Mouse (Mus musculus) kidney, embryonic 16.5 days (tissue): ENCODE data around the gene Arhgef15. TPM values are rescaled to one million over a fixed set of nuclear protein-coding genes. Genes with fewer than 3 reads are reported as not detected.
"Not testable (repeated sequence)": the region's sequence is repeated elsewhere in the genome, so short reads cannot be mapped to it uniquely, and the experiment has no call there.

Experiments used
- ATAC-seq: fragments of 200-750 bp; cut with Nextera tagmentation; 2 replicates; pipeline ENCODE4 v1.8.0; 2017; ENCODE audit warnings: moderate TSS enrichment; ENCODE audit not compliant: low FRiP score, low TSS enrichment
- H3K27ac ChIP-seq: fragments of 300-500 bp; sonication (generic); 2 replicates; pipeline ENCODE4 v1.5.1; 2014; ENCODE audit warnings: low read length
- H3K27me3 ChIP-seq: fragments of 300-500 bp; sonication (generic); 2 replicates; pipeline ENCODE4 v1.6.1; 2014; ENCODE audit warnings: low read length, control low read depth, mixed read lengths; ENCODE audit not compliant: insufficient read depth
- H3K36me3 ChIP-seq: fragments of 300-500 bp; sonication (generic); 2 replicates; pipeline ENCODE4 v1.6.1; 2014; ENCODE audit warnings: low read length, control low read depth, mixed read lengths; ENCODE audit not compliant: insufficient read depth
- H3K4me1 ChIP-seq: fragments of 300-500 bp; sonication (generic); 2 replicates; pipeline ENCODE4 v1.6.1; 2014; ENCODE audit warnings: low read length, control low read depth, mixed read lengths; ENCODE audit not compliant: insufficient read depth
- H3K4me2 ChIP-seq: fragments of 300-500 bp; sonication (generic); replicated peaks from 2 replicates; pipeline ENCODE4 v1.6.1; 2014; ENCODE audit warnings: low read depth, low read length
- H3K4me3 ChIP-seq: fragments of 300-500 bp; sonication (generic); 2 replicates; pipeline ENCODE4 v1.5.1; 2014; ENCODE audit warnings: mild to moderate bottlenecking, low read length
- H3K9ac ChIP-seq: fragments of 300-500 bp; sonication (generic); replicated peaks from 2 replicates; pipeline ENCODE4 v1.6.1; 2014; ENCODE audit warnings: low read length
- H3K9me3 ChIP-seq: fragments of 300-500 bp; sonication (generic); 2 replicates; pipeline ENCODE4 v1.6.1; 2016; ENCODE audit warnings: low read length, control low read depth
- WGBS: fragments of 180-500 bp; shearing (Covaris S2); extraction: QIAGEN DNeasy Blood & Tissue Kit; methylation state at CpG from one replicate; pipeline ENCODE4 v1.1.7; 2014; 5-methylcytosine and 5-hydroxymethylcytosine counted together
- polyA plus RNA-seq: library from polyadenylated mRNA; unstranded; fragments of >200 nt; fragmentation: Nextera tagmentation; extraction: Ambion mirVana; gene quantifications from 2 replicates; pipeline ENCODE4 v1.2.1, GENCODE M21; 2015

The Arhgef15 gene
- polyA plus RNA-seq, 1 experiment from 2014 or later = 20.0 TPM

DNA sequence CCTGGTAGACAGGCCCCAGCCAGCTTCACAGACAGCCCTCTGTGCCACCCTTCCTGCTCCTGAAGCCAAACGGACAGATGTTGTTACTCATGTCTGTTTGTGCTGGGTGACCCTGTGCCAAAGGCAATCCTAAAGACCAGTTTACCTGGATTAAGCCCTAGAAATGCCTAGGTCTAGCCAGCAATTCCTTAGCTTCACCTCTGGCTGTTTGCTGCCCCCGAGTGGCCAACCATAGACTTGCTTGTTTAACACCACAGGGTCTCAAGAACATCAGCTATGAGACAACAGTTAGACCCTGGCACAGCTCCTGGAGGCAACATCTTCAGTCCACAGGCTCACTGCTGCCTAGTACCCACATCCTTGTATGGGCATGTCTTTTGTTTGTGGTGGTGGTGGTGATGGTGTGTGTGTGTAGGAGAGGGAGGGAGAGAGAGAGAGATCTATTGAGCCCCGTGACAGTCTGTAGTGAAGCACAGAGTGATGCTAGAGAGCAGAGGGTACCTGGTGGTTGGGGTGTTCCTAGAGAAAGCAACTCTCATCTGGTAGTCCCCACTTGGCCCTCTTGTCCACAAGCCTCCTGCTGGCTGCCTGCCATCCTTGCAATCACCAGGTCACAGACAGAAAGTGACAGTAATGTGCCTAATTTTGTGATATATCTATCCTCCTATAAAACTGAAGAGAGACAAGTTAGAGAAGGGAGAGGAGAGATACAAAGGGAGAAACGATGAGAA, 25.5 kb upstream of the Arhgef15 start:
- Histone ChIP-seq H3K4me2 (no peak overlapping the region), H3K4me3 (no peak overlapping the region), H3K9me3 (no peaks in the 10 kb centered on the region), H3K4me1 (no peaks in the 10 kb centered on the region), H3K9ac (no peak overlapping the region), H3K27ac (no peak overlapping the region), H3K27me3 (no peaks in the 10 kb centered on the region), H3K36me3 (peaks cover 13% of the 10 kb centered on the region)
- ATAC-seq = peak; percentile 71; the same call in 1 of the 2 replicates
- WGBS = 22% methylated on average over 4 of the region's 4 CpGs

- no peak for ATAC-seq
- no peaks in the 10 kb centered on the region for H3K9me3 ChIP-seq
- H3K9ac ChIP-seq = no peak overlapping the region
- 59% methylated on average over 3 of the region's 3 CpGs for WGBS
- no peaks in the 10 kb centered on the region for H3K4me1 ChIP-seq
- no peak overlapping the region for H3K27ac ChIP-seq
- H3K4me3 ChIP-seq = no peak overlapping the region
- H3K4me2 ChIP-seq = no peak overlapping the region
- no peaks in the 10 kb centered on the region for H3K27me3 ChIP-seq
- peaks cover 2% of the 10 kb centered on the region; the same call in 1 of the 2 replicates for H3K36me3 ChIP-seq
Measured at GRCm38 (mm10) chr11:68980919-68981318, 23.6 kb upstream of the Arhgef15 start.

GRCm38 (mm10) chr11:68979320-68979733, 22.0 kb upstream of the Arhgef15 start:
- no peak overlapping the region for H3K4me2 ChIP-seq
- H3K9ac ChIP-seq = no peak overlapping the region
- no peaks in the 10 kb centered on the region for H3K4me1 ChIP-seq
- WGBS = 62% methylated on average over 5 of the region's 5 CpGs
- H3K9me3 ChIP-seq = no peaks in the 10 kb centered on the region
- no peak overlapping the region for H3K4me3 ChIP-seq
- ATAC-seq = no peak
- no peaks in the 10 kb centered on the region for H3K27me3 ChIP-seq
- no peaks in the 10 kb centered on the region for H3K36me3 ChIP-seq
- no peak overlapping the region for H3K27ac ChIP-seq

GRCm38 (mm10) chr11:68975601-68976000, 18.3 kb upstream of the Arhgef15 start:
- Histone ChIP-seq H3K36me3 (no peaks in the 10 kb centered on the region), H3K9ac (no peak overlapping the region), H3K9me3 (no peaks in the 10 kb centered on the region), H3K4me2 (no peak overlapping the region), H3K27me3 (no peaks in the 10 kb centered on the region), H3K27ac (no peak overlapping the region), H3K4me1 (peaks cover 7% of the 10 kb centered on the region), H3K4me3 (no peak overlapping the region)
- ATAC-seq = no peak
- 74% methylated on average over 1 of the region's 1 CpGs for WGBS

GRCm38 (mm10) chr11:68975085-68975484, 17.8 kb upstream of the Arhgef15 start, which contains the start of gene Rangrf:
Gene Rangrf, minus strand, starts transcription at chr11:68975185.
- H3K27ac ChIP-seq = no peak within 1 kb of the TSS
- WGBS = 80% methylated on average over 7 of the region's 7 CpGs
- H3K4me3 ChIP-seq = peak within 1 kb of the TSS; percentile 56
- no peaks in the 10 kb centered on the region for H3K36me3 ChIP-seq
- H3K9me3 ChIP-seq = no peaks in the 10 kb centered on the region
- peak within 1 kb of the TSS; percentile 75 for H3K4me2 ChIP-seq
- peak within 1 kb of the TSS; percentile 61 for H3K9ac ChIP-seq
- H3K27me3 ChIP-seq = no peaks in the 10 kb centered on the region
- peaks cover 10% of the 10 kb centered on the region for H3K4me1 ChIP-seq
- ATAC-seq = no peak

DNA sequence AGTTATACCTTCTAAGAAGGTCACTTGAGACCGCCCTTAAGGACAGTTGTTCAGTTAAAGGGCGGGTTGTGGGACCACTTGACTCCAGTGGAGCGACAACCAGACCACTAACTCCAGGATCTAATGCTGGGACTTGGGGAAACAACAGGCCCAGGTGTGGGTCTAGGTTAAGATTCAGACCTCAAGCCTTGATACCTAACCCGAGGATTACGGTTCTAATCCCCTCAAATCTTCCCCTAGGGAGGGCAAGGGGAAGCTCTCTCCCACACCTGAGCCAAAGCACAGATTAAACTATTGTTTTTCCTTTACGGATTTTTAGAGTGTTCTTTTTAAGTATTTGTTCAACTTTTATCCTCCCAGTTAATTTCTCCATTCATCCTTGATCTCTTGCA, 16.8 kb upstream of the Arhgef15 start:
- peak overlapping the region; percentile 56 for H3K4me3 ChIP-seq
- no peak overlapping the region for H3K27ac ChIP-seq
- WGBS = 33% methylated on average over 6 of the region's 6 CpGs
- no peaks in the 10 kb centered on the region for H3K36me3 ChIP-seq
- H3K9ac ChIP-seq = peak overlapping the region; percentile 61
- ATAC-seq = no peak
- H3K9me3 ChIP-seq = no peaks in the 10 kb centered on the region
- H3K4me1 ChIP-seq = peaks cover 10% of the 10 kb centered on the region
- no peaks in the 10 kb centered on the region for H3K27me3 ChIP-seq
- H3K4me2 ChIP-seq = peak overlapping the region; percentile 75

- H3K9ac ChIP-seq = peak overlapping the region; percentile 62
- H3K27me3 ChIP-seq, H3K27ac ChIP-seq, H3K36me3 ChIP-seq, H3K9me3 ChIP-seq: not testable (repeated sequence)
- H3K4me2 ChIP-seq = peak overlapping the region; percentile 75
- peaks cover 14% of the 10 kb centered on the region for H3K4me1 ChIP-seq
- H3K4me3 ChIP-seq = peak overlapping the region; percentile 56
- WGBS = under 1% methylated on average over 37 of the region's 38 CpGs
- peak; percentile 91 for ATAC-seq
Measured at GRCm38 (mm10) chr11:68973250-68974058, 16.2 kb upstream of the Arhgef15 start.

DNA sequence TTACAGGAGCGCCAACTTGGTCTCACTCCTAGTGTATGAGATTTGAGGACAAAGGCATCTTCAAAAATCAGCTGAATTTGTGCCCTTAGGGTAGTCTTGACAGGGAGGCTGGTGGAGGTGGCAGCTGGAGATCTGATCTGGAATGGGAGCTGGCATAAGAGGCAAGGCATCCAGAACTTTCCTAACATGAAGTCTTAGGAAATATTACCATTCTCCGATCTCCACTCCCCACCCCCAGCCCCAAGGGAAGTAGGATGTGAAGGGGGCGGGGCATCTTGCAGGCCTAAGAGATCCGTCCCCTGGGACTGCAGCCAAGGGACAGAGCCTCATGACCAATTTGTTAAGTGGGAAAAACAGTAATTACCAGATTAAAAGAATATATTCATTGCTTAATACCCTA, 13.0 kb upstream of the Arhgef15 start:
- ATAC-seq = no peak
- H3K4me1 ChIP-seq = peaks cover 17% of the 10 kb centered on the region
- no peaks in the 10 kb centered on the region for H3K36me3 ChIP-seq
- H3K4me2 ChIP-seq = no peak overlapping the region
- H3K27me3 ChIP-seq = no peaks in the 10 kb centered on the region
- no peaks in the 10 kb centered on the region for H3K9me3 ChIP-seq
- H3K9ac ChIP-seq = no peak overlapping the region
- no peak overlapping the region for H3K4me3 ChIP-seq
- WGBS = 71% methylated on average over 4 of the region's 4 CpGs
- H3K27ac ChIP-seq = no peak overlapping the region

GRCm38 (mm10) chr11:68968752-68969151, 11.5 kb upstream of the Arhgef15 start:
- Histone ChIP-seq H3K4me3 (peak overlapping the region; percentile 63; the same call in 1 of the 2 replicates), H3K27me3 (no peaks in the 10 kb centered on the region), H3K36me3 (no peaks in the 10 kb centered on the region), H3K27ac (no peak overlapping the region), H3K9ac (peak overlapping the region; percentile 63; the same call in 1 of the 2 replicates), H3K4me2 (peak overlapping the region; percentile 92; the same call in 1 of the 2 replicates), H3K4me1 (peaks cover 15% of the 10 kb centered on the region), H3K9me3 (no peaks in the 10 kb centered on the region)
- ATAC-seq = no peak
- WGBS = 84% methylated on average over 11 of the region's 11 CpGs
